Mouse (Mus musculus): Measurements from ENCODE around the gene Cpn1.
"Not testable (repeated sequence)": the region's sequence is repeated elsewhere in the genome, so short reads cannot be mapped to it uniquely, and the experiment has no call there.

Cpn1 gene

GRCm38 (mm10) chr19:43980711-43981110, 5.6 kb downstream of the Cpn1 start:
- no peak for DNase-seq

GRCm38 (mm10) chr19:43977799-43978198, 8.6 kb downstream of the Cpn1 start:
- no peak for DNase-seq

- no peak for DNase-seq
These were observed 9.7 kb downstream of the Cpn1 start for GRCm38 (mm10) chr19:43976661-43977060.

GRCm38 (mm10) chr19:43974221-43974620, 12.1 kb downstream of the Cpn1 start:
- no peak for DNase-seq

GRCm38 (mm10) chr19:43973711-43974110, 12.6 kb downstream of the Cpn1 start:
- DNase-seq, result no peak

DNA sequence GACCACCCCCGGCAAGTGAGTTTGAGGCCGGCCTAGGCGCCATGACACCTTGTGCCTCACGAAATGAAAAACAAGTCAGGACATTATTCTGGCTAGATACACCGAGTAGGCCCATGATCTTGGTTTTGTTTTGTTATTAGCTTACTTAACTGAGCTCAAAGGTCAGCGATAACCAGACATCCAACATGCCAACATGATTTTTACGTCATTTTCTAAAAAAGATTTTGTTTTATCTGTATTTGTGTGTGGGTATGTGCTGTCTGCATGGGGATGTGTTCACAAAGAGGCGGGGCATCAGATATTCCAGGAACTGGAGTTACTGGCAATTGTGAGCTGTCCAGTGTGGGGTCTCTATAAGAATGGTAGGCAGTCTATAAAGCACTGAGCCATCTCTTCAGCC, 14.2 kb downstream of the Cpn1 start:
- no peak for DNase-seq

- no peak for DNase-seq
These were observed 17.8 kb downstream of the Cpn1 start for GRCm38 (mm10) chr19:43968436-43969026.

- DNase-seq, result no peak
These were observed 19.9 kb downstream of the Cpn1 start for GRCm38 (mm10) chr19:43966481-43966880.

DNA sequence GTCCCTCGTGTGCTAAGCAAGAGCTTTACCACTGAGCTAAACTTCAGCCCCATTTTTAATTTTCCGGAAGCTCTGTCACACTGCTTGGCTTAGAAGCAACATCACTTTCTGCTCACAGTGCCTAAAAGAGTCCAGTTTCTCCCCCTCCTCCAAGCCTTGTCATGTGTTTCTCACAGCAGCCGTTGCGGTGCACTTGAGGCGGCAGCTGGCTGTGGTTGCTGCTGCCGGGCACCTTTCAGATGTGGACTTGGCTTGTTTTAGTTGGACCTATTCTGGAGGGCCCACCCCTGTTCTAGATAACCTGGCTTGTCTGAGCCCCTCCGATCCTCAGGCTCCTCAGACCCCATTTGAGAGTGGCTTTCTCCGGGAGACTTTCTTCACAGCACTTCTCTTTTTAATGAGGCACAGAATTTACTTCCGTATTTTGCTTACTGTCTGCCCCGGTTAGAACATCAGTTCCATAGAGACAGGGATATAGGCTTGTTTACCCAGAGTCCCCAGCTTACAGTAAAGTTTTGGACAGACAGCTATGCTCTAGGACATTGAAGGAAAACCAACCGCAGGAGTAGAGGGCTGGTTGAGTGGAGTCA, 20.8 kb downstream of the Cpn1 start:
- no peak for DNase-seq

DNA sequence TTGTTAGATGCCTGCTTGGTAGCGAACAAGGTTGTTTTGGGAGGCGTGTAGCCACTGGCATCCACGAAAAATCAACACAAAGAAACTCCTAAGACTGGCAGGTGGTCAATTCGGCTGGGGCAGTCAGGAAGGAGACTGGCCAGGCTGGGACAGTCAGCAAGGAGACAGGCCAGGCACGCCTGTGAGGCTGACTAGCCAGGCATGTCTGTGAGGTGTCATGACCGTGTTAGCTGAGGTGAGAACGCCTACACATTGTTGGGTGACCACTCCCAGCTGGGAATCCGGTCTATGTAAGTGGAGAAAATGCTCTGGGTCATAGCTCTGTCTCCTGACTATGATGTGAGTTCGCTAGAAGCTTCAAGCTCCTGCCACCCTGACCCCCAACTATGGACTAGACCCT, 23.6 kb downstream of the Cpn1 start:
- DNase-seq, result no peak

DNA sequence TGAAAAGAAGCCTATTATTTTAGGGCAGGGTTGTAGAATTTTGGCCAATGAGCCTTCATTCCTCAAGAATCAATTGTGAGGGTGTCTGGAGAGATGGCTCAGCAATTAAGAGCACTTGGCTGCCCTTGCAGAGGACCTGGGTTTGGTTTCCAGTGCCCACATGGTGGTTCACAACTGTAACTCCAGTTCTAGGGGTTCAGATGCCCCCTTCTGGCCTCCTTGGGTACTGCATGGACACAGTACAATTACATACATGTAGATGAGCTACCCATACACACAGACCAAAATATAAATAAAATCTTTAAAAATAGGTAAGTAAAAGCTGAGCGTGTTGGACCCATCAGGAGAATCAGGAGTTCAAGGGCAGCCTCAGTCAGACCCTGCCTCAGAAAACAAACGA, 25.2 kb downstream of the Cpn1 start:
- no peak for DNase-seq

GRCm38 (mm10) chr19:43960014-43960413, 26.3 kb downstream of the Cpn1 start:
- DNase-seq, result no peak

DNA sequence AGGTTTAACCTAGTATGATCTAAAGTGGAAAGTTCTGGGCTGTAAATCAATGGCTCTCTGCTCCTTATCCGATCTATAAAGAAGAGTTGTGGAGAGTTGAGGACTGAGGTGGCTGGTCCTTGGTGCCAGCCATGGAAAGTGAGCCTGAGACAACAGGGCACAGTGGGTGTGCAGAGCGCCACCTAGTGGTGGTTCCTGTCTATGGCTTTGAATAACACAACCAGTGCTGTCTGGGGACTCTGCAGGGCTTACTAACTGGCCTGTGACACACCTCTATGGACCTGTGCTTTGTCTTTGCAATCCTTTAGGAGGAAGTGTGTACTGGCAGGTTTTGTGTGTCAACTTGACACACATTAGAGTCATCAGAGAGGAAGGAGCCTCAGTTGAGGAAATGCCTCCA, 27.2 kb downstream of the Cpn1 start:
- peak; percentile 79 for DNase-seq

DNA sequence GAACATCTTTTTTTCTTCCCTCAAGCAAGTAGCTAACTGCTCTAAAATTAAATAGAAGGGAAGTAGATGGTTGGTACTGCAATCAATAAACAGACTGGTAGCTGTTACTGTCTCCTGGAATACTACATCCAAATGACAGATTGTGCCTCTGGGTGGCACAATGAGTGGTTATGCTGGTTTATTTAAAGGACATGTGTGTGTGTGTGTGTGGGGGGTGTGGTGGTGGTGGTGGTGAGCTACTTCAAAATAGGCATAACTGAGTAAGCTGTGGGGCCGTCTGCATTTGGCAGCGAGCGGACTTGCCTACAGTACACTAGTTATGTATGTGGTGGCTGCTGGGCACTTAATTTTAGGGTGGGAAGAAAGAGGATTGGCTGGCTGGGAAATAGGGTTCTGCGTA, 28.5 kb downstream of the Cpn1 start:
- no peak for DNase-seq

DNA sequence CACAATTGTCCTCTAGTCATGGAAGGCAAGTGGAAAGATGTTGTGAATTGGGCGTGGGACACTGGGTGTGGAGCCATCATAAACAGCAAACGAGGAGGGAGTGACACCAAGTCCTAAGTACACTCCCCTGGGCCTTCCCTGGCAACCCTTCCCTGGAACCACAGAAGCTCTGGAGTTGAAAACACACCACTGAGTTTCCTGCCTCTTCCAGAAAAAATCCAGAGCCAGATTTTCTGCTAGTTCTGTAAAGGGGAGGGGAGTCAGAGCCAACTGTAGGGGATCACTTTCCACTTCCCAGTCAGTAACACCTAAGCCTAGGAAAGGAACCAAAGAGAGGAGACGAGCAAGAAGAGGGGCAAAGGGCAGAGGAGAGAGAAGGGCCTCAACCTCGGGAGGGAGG, 29.0 kb downstream of the Cpn1 start:
- no peak for DNase-seq

- DNase-seq, result no peak
These were observed 31.1 kb downstream of the Cpn1 start for GRCm38 (mm10) chr19:43955266-43955665.

DNA sequence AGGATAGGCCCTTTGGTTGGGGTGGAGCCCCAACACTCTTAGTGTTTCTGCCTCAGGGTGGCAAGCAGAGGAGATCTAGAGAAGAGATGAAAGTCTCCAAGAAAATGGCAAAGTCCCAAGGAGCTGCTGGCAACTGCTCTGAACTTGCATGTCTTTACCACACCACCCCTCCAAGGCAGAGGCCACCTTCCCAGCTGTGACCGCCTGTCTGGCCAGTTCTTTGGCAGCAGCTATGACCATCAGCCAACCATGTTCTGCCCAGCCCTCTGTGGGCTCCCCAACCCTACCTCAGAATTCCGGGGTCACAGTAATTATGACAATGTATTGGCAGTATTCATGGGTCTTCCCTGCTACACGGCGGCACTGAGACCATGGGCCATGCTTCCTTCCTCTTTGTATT, 31.5 kb downstream of the Cpn1 start:
- no peak for DNase-seq

- not testable (repeated sequence) for DNase-seq
These were observed 33.4 kb downstream of the Cpn1 start for GRCm38 (mm10) chr19:43952936-43953335.

- no peak for DNase-seq
These were observed 37.1 kb downstream of the Cpn1 start for GRCm38 (mm10) chr19:43949111-43949810.

DNA sequence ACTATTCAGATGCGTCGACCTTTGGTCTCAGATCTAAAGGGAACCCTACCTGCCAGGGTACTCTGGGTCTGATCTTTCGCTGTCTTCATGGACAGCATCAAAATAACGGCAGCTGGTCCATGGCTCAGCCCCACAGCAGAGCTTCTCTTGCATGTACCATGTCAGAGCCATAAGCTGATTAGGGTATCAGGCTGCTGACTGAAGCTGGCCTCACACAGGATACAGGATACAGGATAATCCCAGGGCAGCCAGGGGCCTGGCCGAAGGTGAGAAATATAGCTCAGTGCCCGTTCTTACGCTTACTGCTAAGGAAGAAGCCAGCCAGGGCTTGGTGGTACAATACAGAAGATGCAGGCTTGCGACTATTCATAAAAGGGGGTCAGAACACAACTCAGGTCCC, 41.8 kb downstream of the Cpn1 start:
- DNase-seq, result no peak

GRCm38 (mm10) chr19:43943076-43943475, 43.3 kb downstream of the Cpn1 start:
- peak; percentile 43 for DNase-seq

DNA sequence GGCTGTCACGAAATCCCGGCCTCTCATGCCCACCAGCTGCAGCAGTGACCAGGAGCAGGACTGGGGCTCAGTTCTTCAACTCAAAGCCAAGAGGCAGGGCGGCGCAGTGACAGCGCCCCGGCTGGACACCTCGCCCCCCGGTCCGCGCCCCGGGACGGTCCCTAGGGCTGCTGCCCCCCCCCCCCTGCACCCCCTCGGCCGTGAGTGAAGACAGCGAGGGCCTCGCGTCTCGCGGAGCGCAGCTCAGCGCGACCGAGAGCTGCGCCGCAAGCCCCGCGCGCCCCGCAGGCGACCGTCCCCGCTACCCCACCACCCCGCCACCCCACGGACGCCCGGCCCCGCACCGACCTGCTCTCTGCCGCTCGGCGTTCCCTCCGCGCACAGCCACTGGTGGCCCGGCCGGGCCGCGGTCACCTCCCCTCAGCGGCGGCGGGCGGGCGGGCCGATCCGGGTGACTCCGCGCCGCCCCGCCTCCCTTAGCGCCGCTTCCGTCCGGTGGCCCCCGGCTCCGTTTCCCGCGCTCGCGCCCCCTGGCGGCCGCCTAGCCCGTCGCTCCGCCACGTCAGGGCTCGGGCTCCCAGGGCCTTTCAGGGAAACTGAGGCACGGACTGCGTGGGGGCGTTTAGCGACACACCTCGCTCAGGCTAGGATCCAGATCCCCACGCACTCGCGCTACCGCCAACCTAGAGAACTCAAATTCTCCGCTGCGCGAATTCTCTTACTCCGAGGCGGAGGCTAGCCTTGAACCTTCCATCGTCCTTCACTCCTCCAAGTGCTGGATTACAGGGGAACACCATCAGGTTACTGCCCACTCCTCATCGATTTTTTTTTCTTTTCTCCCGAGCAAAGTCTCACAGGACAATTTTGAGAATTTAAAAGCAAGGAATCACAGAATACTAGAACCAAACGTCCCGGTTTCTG, 46.3 kb downstream of the Cpn1 start, which contains the start of gene Dnmbp:
Gene Dnmbp, minus strand, starts transcription at position 423 of the 921 bp plus-strand sequence.
- DNase-seq, result peak; percentile 86

GRCm38 (mm10) chr19:43939171-43939768, 47.1 kb downstream of the Cpn1 start:
- no peak for DNase-seq

Measured in kidney, adult 18-20 months (tissue).